Mouse (Mus musculus): ENCODE results near the gene Rbbp6.

Rbbp6 gene

GRCm38 (mm10) chr7:123046473-123047091 is 81.1 kb downstream of the Rbbp6 start:
- no peak for DNase-seq (ENCODE audit: low read depth, low spot score)
